Mouse (Mus musculus): ENCODE measurements at regions not wholly inside any gene's neighbourhood (a gene's known extent, or its start where the extent isn't known, plus 50 kb on each side); places are given as distances from the start of the nearest gene placed in this dataset.

DNA sequence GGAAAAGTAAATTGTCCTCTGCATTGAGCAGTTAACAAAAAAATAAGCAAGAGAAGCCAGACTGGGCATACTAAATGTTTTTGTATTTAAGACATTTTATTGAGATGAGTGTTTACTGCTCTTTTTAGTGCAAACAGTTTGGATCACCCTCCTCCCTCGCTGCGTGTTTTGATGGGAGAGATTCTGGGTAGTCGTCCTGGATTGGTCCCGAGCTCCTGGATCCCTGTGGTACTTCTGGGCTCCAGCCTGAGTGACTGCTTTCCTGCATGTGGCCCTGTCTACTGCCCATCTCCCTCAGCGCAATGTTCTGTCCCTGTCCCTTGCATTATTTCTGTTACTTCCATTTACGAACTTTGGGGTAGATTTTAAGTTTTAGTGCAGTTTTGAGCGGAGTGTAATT is 179.9 kb upstream of the Tle4 start:
- no peak for TF ChIP-seq POLR2A (IDR thresholded peaks at IDR 0.05; ENCODE audit: borderline replicate concordance, insufficient read depth, low read length)
- TF ChIP-seq CTCF (IDR thresholded peaks at IDR 0.05; ENCODE audit: borderline replicate concordance, insufficient read depth, low read depth, low read length) = no peak

All from cerebellum, adult 2 months (tissue).